Mouse (Mus musculus) cerebellum, postnatal 25 days (tissue): ENCODE data around the gene Akap2.
A peak's percentile ranks its signal among the peaks of the same experiment; 100 is the strongest.

Experiments used
- DNase-seq, 2 experiments: peaks; one replicate each; pipeline ENCODE4 v3.0.0; 2021; ENCODE audit warnings: mixed read lengths in 2 of 2

Gene Akap2

DNA sequence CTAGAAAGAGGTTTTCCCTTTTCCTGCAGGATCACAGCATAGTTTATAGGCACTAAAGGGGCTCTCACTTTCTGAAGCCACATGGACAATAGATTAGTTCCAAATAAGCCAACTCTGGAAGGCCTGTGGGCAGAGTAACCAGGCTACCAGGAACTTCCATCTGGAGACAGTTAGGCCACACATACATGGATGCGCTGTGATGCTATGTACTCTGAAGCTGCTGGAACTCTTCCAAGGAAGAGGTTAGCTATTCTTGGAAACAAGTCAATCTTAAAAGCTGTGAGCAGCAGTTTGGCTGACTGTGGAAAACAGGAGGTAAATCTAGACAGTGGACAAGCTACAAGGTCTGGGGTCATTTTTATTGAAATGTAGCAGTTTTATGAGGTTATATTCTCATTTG is 46.9 kb downstream of the Akap2 start:
- DNase-seq, result no peak

- no peak for DNase-seq
These were observed 47.5 kb downstream of the Akap2 start for GRCm38 (mm10) chr4:57764926-57765325.

DNA sequence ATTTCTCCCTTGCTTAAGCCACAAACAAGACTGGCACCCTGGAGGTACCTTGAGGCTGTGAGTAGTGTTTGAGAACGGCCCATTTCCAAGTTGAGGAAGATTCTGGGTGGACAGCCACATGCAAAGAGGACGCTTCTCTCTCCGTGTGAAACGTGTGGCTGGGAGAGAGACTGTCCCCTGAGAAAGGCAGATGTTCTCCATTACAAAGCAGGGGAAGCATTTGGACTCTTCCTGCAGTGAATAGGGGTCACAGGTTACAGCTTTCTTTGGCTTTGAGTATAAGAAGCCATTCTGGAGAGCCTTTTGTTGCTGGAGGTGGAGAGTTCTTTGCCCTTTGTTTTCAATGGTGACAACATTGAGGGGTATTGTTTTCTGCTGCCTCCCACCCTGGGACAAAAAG is 48.3 kb downstream of the Akap2 start:
- no peak for DNase-seq

DNA sequence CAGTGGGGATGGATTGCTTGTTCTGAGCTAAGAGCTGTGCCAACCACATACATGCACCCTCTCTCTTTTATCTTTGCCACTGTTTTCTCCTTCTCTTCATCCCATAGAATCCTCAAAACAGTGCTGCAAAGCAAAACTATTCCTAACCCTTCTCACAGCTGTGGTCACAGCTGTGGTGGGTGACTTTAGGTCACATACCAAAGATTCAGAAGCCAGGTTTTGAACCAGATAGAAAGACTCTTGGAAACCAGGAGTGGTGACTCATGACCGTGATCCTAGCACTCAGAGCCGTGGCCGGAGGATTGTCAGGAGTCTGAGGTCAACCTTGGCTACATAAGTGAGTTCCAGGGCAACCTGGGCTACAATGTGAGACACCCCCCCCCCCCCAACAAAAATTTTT is 51.5 kb downstream of the Akap2 start:
- DNase-seq, result no peak

GRCm38 (mm10) chr4:57770185-57770823 is 52.8 kb downstream of the Akap2 start:
- DNase-seq, result no peak

DNA sequence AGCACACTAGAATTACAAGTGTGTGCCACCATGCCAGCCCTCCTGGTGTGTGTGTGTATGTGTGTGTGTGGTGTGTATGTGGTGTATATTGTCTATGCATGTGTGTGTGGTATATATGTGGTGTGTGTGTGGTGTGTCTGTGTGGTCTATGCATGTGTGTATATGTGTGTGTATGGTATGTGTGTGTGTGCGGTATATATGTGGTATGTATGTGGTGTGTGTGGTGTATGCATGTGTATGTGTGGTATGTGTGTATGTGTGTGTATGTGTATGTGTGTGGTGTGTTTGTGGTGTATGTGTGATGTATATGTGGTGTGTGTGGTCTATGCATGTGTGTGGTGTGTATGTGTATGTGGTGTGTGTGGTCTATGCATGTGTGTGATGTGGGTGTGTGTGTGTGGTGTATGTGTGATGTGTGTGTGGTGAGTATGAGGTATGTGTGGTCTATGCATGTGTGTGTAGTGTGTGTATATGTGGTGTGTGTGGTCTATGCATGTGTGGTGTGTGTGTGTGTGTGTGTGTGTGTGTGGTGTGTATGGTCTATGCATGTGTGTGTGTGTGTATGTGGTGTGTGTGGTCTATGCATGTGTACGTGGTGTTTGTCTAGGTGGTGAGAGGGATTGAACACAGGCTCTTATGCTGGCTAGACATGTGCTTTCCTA is 54.2 kb downstream of the Akap2 start:
- DNase-seq, result no peak

DNA sequence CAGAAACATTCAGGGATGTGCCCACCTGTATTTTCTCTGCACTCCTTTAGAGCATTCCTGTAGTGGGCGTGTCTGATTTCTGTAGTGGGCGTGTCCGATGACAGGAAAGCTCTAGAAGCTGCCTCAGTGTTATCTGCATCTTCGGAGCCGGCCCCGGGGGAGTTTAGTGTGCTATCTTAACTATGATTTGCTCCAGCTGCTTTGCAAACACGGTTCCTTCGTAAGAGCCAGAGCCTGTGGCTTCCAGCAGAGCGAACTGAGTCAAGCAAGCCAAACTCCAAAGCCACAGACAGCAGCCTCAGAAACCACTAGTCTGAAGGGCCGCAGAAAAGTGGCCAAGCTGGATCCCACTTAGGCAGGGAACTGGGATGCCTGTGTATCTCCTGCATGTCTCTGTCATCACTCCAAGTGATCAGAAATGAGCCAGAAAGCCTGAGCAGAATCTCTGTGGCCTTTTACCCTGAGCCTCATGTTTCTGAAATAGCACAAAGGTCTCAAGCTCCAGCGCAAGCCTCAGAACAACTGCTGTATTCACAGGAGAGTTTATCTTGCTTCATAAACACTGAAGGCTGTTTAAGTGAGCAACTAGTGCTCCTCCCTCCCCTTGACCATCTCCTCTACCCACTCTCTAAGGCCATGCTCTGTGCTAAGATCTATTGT is 55.5 kb downstream of the Akap2 start:
- no peak for DNase-seq

DNA sequence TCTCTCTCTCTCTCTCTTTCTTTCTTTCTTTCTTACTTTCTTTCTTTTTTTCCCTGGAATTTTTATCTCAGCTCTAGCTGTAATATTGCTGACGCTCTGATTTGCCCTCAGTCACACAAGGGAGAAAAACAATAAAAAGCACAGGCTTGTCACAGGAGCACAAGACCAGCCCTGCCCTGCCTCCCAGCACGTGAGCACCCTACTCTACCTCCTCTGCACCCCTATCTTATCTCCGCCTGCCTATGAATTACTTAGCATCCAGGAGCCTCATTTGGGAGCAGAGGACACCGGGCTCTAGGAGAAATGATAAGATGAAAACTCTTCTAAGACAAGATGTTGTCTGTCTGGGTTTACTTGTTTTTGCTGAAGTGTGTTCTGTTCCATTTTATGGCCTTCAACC is 57.1 kb downstream of the Akap2 start:
- DNase-seq, result no peak

DNA sequence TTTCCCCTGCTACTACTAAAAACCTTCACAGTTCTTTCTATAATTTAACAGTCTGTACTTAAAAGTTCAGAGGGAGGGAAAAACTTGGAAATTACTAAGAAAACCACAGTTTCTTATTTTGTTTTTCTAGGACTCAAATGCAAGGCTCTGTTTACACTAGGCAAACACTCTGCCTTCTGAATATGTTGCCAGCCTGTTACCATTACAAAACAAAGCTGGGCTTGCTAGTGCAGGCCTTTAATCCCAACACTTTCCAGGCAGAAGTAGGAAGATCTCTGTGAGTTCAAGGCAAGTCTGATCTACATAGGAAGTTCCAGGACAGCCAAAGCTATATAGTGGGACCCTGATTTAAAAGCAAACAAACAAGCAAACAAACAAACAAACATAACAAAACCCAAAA is 58.1 kb downstream of the Akap2 start:
- DNase-seq, result no peak

GRCm38 (mm10) chr4:57780403-57780802 is 62.9 kb downstream of the Akap2 start:
- no peak for DNase-seq

DNA sequence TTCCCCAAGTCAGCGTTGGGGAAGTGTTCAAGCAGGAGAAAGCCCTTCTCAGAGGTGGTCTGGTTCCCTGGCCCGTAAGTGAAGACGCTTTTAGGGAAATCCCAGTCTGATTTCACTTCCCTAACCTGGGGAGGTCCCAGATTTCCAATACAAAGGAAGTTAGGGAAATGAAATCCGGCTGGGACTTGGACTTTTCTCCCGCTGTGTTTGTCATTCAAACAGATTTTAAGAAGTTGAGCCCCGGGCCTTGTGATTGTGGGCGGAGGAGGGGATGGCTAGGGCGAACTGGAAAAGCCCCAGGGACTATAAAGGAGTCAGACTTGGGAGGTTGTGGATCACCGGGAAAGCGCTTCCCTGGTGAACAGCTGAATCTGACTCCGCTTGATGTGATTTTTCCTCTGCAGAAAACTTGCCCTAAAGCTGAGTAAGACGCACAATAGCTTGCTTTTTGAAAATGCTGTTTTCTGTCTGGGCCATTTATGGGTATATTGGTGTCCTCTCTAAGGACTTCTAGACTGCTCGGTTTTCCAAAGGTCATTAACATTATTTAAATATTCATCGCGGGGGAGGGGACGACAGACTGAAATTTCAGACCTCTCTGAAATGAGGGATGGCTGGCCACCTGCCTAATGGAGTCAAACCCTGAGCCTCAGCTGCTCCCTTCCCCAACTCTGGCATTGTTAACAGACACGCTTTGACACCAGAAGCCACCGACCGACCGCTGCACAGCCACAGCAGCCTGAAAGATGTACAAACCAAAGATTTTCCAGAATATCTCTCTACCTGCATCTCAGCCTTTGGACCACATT is 63.6 kb downstream of the Akap2 start:
- DNase-seq, result peak in 1 of 2 experiments; percentile 9

GRCm38 (mm10) chr4:57781994-57782393 is 64.5 kb downstream of the Akap2 start:
- peak; percentile 15 to 55 for DNase-seq

- peak; percentile 8 to 10 for DNase-seq
These were observed 65.3 kb downstream of the Akap2 start for GRCm38 (mm10) chr4:57782549-57783390.

DNA sequence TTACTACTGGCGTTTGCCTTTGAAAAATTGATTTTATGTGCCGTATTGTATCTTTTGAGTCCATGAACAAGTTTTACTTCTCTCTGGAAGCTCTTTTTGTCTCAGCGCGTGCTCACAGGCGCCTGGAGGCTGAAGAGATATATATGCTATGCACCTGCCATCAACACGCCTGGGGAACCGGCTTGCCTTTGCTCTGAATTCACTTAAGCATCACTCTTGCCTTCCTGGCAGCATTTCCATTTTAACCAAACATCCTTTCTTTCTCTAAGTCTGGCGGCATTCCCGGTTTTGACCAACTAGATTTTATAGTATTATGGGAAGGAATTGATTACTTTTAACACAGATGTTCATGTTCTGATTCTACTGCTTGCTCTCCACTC is 65.9 kb downstream of the Akap2 start:
- no peak for DNase-seq

GRCm38 (mm10) chr4:57783853-57784600 is 66.6 kb downstream of the Akap2 start:
- no peak for DNase-seq

DNA sequence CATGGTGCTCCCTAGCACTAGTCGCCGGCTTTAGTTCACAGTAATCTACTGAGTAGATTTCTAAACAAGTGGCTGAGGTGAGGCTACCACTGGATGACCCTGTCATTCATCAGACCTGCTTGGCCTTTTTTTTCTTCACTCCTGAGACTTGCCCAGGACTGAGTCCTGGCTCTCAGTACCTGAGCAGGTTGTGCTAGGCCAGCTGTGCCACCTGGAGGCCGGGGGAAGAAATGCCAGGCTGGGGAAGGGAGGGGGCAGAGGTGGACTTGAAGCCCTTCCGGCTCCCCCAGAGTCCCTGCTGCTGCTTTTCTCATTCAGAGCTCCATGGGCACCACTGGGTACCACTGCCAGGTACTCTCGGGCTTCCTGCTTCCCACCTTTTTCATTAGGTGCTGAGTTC is 71.3 kb downstream of the Akap2 start:
- peak in 1 of 2 experiments; percentile 12 for DNase-seq

DNA sequence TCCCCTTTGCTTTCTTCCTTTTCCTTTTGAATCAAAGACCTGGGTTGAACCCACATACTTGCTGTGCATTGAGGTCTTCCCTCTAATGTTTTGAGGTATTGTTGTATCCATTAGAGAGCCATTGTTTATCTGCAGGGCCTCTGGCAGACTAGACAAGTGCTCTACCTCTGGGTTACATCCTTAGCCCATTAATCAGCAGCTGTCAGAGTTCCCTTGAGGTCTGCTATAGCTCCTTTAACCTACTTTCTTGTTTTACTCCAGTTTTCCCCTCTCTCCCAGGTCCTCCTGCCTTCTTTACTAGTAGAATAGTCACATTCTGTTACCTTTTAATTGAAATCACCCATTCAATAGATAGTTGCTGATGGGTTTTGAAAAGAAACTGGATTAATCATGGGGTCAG is 71.7 kb downstream of the Akap2 start:
- DNase-seq, result no peak

GRCm38 (mm10) chr4:57793989-57794388 is 76.5 kb downstream of the Akap2 start:
- DNase-seq, result no peak

GRCm38 (mm10) chr4:57794547-57794946 is 77.1 kb downstream of the Akap2 start:
- no peak for DNase-seq

DNA sequence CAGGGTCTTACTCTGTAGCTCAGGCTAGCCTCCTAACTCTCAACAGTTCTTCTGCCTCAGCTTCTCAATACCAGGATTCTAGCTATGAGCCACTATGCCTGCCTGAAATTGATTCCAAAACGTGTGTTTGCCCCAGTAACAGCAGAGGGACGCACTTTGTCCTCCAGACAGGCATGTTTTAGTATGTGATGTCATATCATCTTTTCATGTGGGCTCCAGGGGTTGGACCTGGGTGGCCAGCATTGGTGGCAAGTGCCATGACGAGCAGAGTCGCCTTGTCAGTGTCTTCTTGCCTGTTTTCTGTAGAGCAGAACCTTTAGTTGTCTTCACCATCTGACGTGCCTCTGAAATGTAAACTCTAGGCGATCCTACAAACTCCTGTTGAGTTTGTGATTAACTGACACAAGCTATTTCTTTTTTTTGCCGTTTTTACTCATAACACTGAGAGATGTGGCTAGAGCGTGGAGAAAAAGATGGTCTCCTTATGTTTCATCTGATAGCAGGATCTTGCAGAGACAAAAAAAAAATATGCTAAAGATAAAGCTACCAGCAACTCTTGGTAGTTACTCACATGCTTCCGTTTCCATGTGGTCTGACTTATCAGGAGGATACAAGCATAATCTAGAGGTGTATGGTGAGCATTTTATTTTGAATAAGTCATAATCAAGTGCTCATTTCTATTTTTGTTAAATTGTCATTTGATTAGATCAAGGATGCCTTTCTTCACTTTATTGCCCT is 80.3 kb downstream of the Akap2 start:
- no peak for DNase-seq
